Mouse (Mus musculus): ENCODE data around the gene Zmynd10. TPM values are rescaled to one million over a fixed set of nuclear protein-coding genes. Genes with fewer than 3 reads are reported as not detected.

Gene Zmynd10
- polyA plus RNA-seq, 1 experiment from 2014 or later, result 0.95 TPM

DNA sequence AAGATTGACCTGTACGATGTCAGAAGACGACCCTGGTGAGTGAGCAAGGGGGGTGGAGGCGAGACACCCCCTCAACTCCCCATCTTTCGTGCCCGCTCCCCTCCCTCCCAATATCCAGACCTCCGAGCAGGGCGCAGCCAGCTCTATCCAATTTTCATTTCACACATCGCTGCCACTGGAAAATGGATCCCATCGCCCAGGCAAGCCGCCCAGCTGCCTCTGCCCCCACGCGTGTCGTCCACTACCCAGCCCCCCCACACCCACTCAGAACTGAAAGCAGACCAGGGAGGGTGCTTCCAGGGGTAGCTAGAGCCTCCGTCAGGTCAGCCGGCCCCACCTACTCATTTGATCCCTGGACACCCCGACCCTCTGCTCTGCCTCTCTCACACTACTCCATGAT, 34.8 kb upstream of the Zmynd10 start:
- Histone ChIP-seq H3K4me1 (ENCODE audit: control insufficient read depth, insufficient read depth, low read length) (peaks cover 3% of the 10 kb centered on the region; the same call in 1 of the 2 replicates), H3K4me3 (ENCODE audit: low read depth, low read length) (no peak overlapping the region), H3K4me2 (ENCODE audit: low read depth, severe bottlenecking) (no peak overlapping the region), H3K9ac (ENCODE audit: low read length) (no peak overlapping the region), H3K27me3 (ENCODE audit: control insufficient read depth, insufficient read depth, low read length) (no peaks in the 10 kb centered on the region; the same call in none of the 2 replicates), H3K9me3 (ENCODE audit: control insufficient read depth, low read length) (no peaks in the 10 kb centered on the region), H3K36me3 (ENCODE audit: control insufficient read depth, insufficient read depth, low read length) (no peaks in the 10 kb centered on the region), H3K27ac (replicated peaks; ENCODE audit: low read depth, low read length) (no peak overlapping the region)
- ATAC-seq (ENCODE audit: insufficient number of reproducible peaks, low FRiP score, low TSS enrichment, low read depth) (no peak), DNase-seq (ENCODE audit: low spot score) (no peak)
- WGBS, result 85% methylated on average over 16 of the region's 16 CpGs

DNA sequence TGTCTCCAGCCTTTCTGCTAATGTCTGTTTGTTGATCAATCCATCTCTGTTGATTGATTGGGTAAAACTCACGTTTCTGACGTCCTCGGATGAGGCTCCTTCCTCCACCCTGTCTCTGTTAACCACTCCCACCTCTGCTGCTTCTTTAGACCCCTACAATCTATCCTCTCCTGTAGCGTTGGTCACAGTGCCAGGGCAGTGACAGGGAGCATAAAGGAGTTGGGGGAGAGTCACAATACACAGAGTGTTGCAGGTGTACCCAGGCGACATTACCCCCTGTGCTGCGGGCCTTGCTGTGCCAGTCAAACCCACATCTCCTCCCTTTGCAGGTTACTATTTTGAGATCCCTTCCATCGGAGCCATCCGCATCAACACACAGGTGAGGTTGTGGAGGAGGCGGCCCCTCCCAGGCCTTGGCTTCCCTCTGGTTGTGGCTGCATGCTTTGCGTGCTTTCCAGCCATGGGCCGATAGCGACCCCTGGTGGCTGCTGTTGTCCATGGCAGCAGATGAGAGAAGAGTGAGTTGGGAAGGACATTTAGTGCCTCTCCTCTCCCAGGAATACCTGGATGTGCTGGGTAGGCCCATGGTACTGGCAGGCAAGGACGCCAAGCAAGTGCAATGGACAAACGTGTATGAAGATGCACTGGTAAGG, 32.7 kb upstream of the Zmynd10 start:
- 19% methylated on average over 14 of the region's 14 CpGs for WGBS
- H3K4me3 ChIP-seq (ENCODE audit: low read depth, low read length), result no peak overlapping the region
- H3K4me1 ChIP-seq (ENCODE audit: control insufficient read depth, insufficient read depth, low read length), result no peaks in the 10 kb centered on the region
- no peaks in the 10 kb centered on the region for H3K36me3 ChIP-seq (ENCODE audit: control insufficient read depth, insufficient read depth, low read length)
- DNase-seq (ENCODE audit: low spot score) (peak; percentile 94), ATAC-seq (ENCODE audit: insufficient number of reproducible peaks, low FRiP score, low TSS enrichment, low read depth) (0 out of 2 replicates have a peak, but pooled peaks have one; percentile 42)
- H3K9ac ChIP-seq (ENCODE audit: low read length), result no peak overlapping the region
- no peak overlapping the region for H3K27ac ChIP-seq (replicated peaks; ENCODE audit: low read depth, low read length)
- H3K9me3 ChIP-seq (ENCODE audit: control insufficient read depth, low read length), result no peaks in the 10 kb centered on the region
- no peaks in the 10 kb centered on the region; the same call in 1 of the 2 replicates for H3K27me3 ChIP-seq (ENCODE audit: control insufficient read depth, insufficient read depth, low read length)
- no peak overlapping the region for H3K4me2 ChIP-seq (ENCODE audit: low read depth, severe bottlenecking)

DNA sequence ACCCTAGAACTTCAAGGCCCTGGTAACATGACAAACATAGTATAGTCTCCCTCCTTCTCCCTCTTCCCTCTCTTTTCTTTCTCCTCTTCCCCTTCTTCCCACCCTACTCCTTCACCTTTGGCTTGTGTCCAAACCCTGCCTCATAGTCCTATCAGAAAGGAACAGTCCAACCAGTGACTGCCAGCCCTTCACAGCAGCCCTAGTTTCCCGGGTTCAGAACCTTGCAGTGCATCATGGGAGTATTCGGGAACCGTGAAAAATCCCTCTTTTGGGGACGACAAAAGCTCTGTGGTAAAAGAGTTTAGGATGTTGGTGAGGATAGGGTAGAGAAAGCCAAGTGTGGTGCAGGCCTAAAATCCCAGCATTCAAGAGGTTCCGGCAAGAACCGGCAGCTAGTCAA, 26.8 kb upstream of the Zmynd10 start:
- H3K4me2 ChIP-seq (ENCODE audit: low read depth, severe bottlenecking), result no peak overlapping the region
- H3K4me3 ChIP-seq (ENCODE audit: low read depth, low read length), result no peak overlapping the region
- no peak overlapping the region for H3K9ac ChIP-seq (ENCODE audit: low read length)
- H3K9me3 ChIP-seq (ENCODE audit: control insufficient read depth, low read length), result no peaks in the 10 kb centered on the region
- 74% methylated on average over 6 of the region's 6 CpGs for WGBS
- no peak for ATAC-seq (ENCODE audit: insufficient number of reproducible peaks, low FRiP score, low TSS enrichment, low read depth)
- H3K27ac ChIP-seq (replicated peaks; ENCODE audit: low read depth, low read length), result no peak overlapping the region
- no peak for DNase-seq (ENCODE audit: low spot score)
- H3K36me3 ChIP-seq (ENCODE audit: control insufficient read depth, insufficient read depth, low read length), result no peaks in the 10 kb centered on the region
- H3K27me3 ChIP-seq (ENCODE audit: control insufficient read depth, insufficient read depth, low read length), result peaks cover 4% of the 10 kb centered on the region
- H3K4me1 ChIP-seq (ENCODE audit: control insufficient read depth, insufficient read depth, low read length), result peaks cover 8% of the 10 kb centered on the region; the same call in 1 of the 2 replicates

DNA sequence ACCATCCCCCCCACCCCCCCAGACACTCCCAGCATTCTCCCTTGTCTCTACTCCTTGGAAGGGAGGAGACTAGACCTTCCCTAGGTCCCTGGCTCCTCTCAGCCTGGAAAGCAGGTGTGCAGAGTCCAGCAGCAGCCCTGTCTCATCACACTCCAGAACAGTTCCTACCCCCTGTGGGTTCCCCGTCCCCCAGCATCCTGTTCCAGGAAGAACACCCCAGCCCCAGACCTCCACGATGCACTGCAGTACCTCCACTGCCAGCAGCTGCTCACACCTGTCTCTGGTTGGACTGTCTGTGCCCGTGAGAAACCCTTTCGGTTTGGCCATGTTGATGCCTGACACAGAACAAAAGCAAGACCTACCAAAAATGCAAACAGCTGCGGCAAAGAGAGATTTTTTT, 25.9 kb upstream of the Zmynd10 start:
- Histone ChIP-seq H3K27me3 (ENCODE audit: control insufficient read depth, insufficient read depth, low read length) (peaks cover 11% of the 10 kb centered on the region), H3K36me3 (ENCODE audit: control insufficient read depth, insufficient read depth, low read length) (no peaks in the 10 kb centered on the region), H3K4me1 (ENCODE audit: control insufficient read depth, insufficient read depth, low read length) (peaks cover 8% of the 10 kb centered on the region; the same call in 1 of the 2 replicates), H3K4me3 (ENCODE audit: low read depth, low read length) (no peak overlapping the region), H3K9ac (ENCODE audit: low read length) (no peak overlapping the region), H3K9me3 (ENCODE audit: control insufficient read depth, low read length) (no peaks in the 10 kb centered on the region), H3K27ac (replicated peaks; ENCODE audit: low read depth, low read length) (no peak overlapping the region), H3K4me2 (ENCODE audit: low read depth, severe bottlenecking) (no peak overlapping the region)
- WGBS, result 62% methylated on average over 5 of the region's 5 CpGs
- ATAC-seq (ENCODE audit: insufficient number of reproducible peaks, low FRiP score, low TSS enrichment, low read depth) (no peak), DNase-seq (ENCODE audit: low spot score) (no peak)

DNA sequence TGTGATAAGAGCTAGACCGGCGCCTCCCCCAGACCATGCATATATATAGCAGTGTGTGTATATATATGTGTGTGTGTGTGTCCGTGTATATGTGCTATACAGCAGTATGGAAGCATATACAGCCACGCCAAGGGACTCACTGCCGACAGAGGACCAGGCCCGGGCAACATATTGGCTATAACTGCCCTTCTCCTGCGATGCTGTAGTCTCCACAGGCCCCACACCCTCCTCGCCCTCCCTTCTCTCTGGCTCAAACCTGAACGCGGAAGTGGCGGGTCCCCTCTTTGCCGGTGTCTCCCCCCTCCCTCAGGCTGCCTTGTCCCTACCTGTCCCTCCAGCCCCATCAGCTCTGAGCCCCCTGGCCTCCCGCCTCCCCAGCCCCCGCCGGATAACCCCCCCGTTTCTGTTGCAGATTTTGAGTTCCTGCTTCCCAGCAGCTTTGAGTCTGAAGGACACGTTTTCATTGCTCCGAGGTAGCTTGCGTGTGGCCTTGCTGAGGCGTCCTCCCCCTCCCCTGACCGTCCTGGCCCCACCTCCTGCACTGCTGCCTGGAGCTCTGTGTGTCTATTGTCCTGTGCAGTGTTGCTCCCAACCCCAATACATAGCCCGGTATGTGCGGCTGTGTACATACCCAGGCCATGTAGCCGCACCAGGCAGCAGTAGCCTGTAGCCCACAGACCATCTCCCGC, 25.2 kb upstream of the Zmynd10 start:
- H3K9me3 ChIP-seq (ENCODE audit: control insufficient read depth, low read length), result no peaks in the 10 kb centered on the region
- no peaks in the 10 kb centered on the region for H3K36me3 ChIP-seq (ENCODE audit: control insufficient read depth, insufficient read depth, low read length)
- H3K4me3 ChIP-seq (ENCODE audit: low read depth, low read length), result no peak overlapping the region
- H3K27me3 ChIP-seq (ENCODE audit: control insufficient read depth, insufficient read depth, low read length), result peaks cover 18% of the 10 kb centered on the region
- ATAC-seq (ENCODE audit: insufficient number of reproducible peaks, low FRiP score, low TSS enrichment, low read depth) (no peak), DNase-seq (ENCODE audit: low spot score) (no peak)
- peak overlapping the region; percentile 13; the same call in 1 of the 2 replicates for H3K4me2 ChIP-seq (ENCODE audit: low read depth, severe bottlenecking)
- peak overlapping the region; percentile 35; the same call in 1 of the 2 replicates for H3K9ac ChIP-seq (ENCODE audit: low read length)
- WGBS, result 27% methylated on average over 25 of the region's 25 CpGs
- H3K27ac ChIP-seq (replicated peaks; ENCODE audit: low read depth, low read length), result no peak overlapping the region
- H3K4me1 ChIP-seq (ENCODE audit: control insufficient read depth, insufficient read depth, low read length), result peaks cover 12% of the 10 kb centered on the region; the same call in 1 of the 2 replicates

DNA sequence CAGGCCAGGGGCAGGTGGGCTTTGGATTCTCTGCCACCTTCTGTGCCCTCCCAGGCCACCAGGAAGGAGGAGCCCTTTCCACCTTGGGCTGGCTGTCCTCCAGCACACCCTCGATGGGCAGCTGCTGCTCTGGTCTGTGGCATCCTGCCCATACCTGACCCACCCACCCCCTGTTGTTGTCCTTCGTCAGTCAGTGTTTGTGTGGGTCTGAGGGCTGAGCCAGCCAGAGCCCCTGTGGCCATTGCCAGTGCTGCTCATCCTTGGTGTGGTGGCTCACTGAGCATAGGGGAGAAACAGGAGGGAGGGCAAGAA, 24.7 kb upstream of the Zmynd10 start:
- no peak for ATAC-seq (ENCODE audit: insufficient number of reproducible peaks, low FRiP score, low TSS enrichment, low read depth)
- no peaks in the 10 kb centered on the region for H3K36me3 ChIP-seq (ENCODE audit: control insufficient read depth, insufficient read depth, low read length)

DNA sequence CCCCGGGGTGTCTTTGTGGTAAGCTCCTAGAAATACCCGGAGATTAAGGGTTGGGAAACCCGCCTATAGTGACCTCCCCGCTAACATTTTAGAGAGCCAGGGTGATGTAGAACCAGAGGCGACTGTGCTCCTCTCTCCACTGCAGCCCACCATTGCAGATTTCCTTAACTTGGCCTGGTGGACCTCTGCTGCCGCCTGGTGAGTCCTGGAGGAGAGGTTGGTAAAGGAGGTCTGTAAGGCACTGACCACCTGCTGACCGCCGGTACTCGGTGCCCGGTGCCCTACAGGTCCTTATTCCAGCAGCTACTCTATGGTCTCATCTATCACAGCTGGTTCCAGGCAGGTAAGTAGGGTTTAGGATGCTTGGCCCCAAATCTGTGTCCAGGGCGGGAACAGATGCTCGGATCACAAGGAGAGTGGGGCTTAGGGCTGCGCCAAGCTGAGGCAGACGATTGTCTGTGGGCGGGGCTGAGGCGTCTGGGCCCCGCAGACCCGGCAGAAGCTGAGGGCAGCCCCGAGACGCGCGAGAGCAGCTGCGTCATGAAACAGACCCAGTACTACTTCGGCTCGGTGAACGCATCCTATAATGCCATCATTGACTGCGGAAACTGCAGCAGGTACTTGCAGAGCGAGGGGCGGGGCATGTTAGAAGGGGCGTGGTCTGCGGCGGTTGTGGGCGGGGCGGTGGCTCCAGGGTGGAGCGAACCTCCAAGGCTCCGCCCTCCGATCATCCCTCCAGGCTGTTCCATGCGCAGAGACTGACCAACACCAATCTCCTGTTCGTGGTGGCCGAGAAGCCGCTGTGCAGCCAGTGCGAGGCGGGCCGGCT, 20.7 kb upstream of the Zmynd10 start:
- H3K27ac ChIP-seq (replicated peaks; ENCODE audit: low read depth, low read length), result no peak overlapping the region
- WGBS, result 6% methylated on average over 44 of the region's 44 CpGs
- ATAC-seq (ENCODE audit: insufficient number of reproducible peaks, low FRiP score, low TSS enrichment, low read depth) (peak; percentile 52; the same call in 1 of the 2 replicates), DNase-seq (ENCODE audit: low spot score) (peak; percentile 85)
- peaks cover 32% of the 10 kb centered on the region for H3K27me3 ChIP-seq (ENCODE audit: control insufficient read depth, insufficient read depth, low read length)
- peaks cover 13% of the 10 kb centered on the region for H3K4me1 ChIP-seq (ENCODE audit: control insufficient read depth, insufficient read depth, low read length)
- no peaks in the 10 kb centered on the region for H3K9me3 ChIP-seq (ENCODE audit: control insufficient read depth, low read length)
- H3K4me3 ChIP-seq (ENCODE audit: low read depth, low read length), result peak overlapping the region; percentile 24
- no peak overlapping the region for H3K9ac ChIP-seq (ENCODE audit: low read length)
- peak overlapping the region; percentile 53 for H3K4me2 ChIP-seq (ENCODE audit: low read depth, severe bottlenecking)
- no peaks in the 10 kb centered on the region for H3K36me3 ChIP-seq (ENCODE audit: control insufficient read depth, insufficient read depth, low read length)

More for the DNA sequence above, 24.7 kb upstream of the Zmynd10 start:
- DNase-seq (ENCODE audit: low spot score), result no peak
- H3K27ac ChIP-seq (replicated peaks; ENCODE audit: low read depth, low read length), result no peak overlapping the region
- H3K4me3 ChIP-seq (ENCODE audit: low read depth, low read length), result no peak overlapping the region
- H3K9me3 ChIP-seq (ENCODE audit: control insufficient read depth, low read length), result no peaks in the 10 kb centered on the region
- peak overlapping the region; percentile 13; the same call in 1 of the 2 replicates for H3K4me2 ChIP-seq (ENCODE audit: low read depth, severe bottlenecking)
- peaks cover 15% of the 10 kb centered on the region for H3K4me1 ChIP-seq (ENCODE audit: control insufficient read depth, insufficient read depth, low read length)
- peaks cover 23% of the 10 kb centered on the region for H3K27me3 ChIP-seq (ENCODE audit: control insufficient read depth, insufficient read depth, low read length)
- 50% methylated on average over 2 of the region's 2 CpGs for WGBS
- peak overlapping the region; percentile 35; the same call in 1 of the 2 replicates for H3K9ac ChIP-seq (ENCODE audit: low read length)

DNA sequence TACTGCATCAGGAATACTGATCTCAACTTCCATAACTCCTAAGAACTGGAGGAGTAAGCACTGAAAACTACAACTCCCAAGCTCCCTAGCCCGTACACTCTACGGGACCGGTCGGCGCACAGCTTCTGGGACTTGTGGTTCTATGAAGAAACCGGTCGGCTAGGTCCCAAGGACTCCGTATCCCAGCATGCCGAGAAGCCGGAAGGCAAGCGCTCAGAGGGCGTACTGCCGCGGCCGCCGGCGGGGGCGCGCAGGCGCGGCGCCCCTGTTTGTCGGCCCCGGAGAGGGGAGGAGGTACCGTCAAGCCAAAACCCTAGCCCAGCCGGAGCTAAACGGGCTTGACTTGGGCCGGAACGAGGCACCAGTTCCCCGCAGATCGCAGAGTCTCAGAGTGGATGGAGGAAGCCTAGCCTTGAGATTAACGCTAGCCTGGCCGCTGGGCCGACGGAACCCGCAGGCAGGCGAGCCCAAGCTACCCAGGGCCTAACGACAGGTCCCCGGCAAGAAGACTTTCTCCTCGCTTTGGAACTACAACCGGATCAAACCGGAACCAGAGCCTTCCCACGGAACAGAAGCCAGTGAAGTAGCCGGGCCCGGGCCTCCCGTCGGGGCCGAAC, 13.2 kb upstream of the Zmynd10 start, which contains the start of gene Tmem115:
Gene Tmem115 (plus strand): TSS at position 155 of the 617 bp plus-strand sequence.
- ATAC-seq (ENCODE audit: insufficient number of reproducible peaks, low FRiP score, low TSS enrichment, low read depth), result peak; percentile 96
- DNase-seq (ENCODE audit: low spot score), result peak; percentile 92
- H3K4me1 ChIP-seq (ENCODE audit: control insufficient read depth, insufficient read depth, low read length), result peaks cover 20% of the 10 kb centered on the region
- H3K36me3 ChIP-seq (ENCODE audit: control insufficient read depth, insufficient read depth, low read length), result peaks cover 12% of the 10 kb centered on the region
- no peak within 1 kb of the TSS for H3K27ac ChIP-seq (replicated peaks; ENCODE audit: low read depth, low read length)
- H3K4me2 ChIP-seq (ENCODE audit: low read depth, severe bottlenecking), result peak within 1 kb of the TSS; percentile 97
- peaks cover 3% of the 10 kb centered on the region; the same call in 1 of the 2 replicates for H3K27me3 ChIP-seq (ENCODE audit: control insufficient read depth, insufficient read depth, low read length)
- H3K9me3 ChIP-seq (ENCODE audit: control insufficient read depth, low read length), result no peaks in the 10 kb centered on the region
- H3K9ac ChIP-seq (ENCODE audit: low read length), result peak within 1 kb of the TSS; percentile 73
- under 1% methylated on average over 48 of the region's 48 CpGs for WGBS
- peak within 1 kb of the TSS; percentile 74 for H3K4me3 ChIP-seq (ENCODE audit: low read depth, low read length)

Measured in limb, embryonic 11.5 days (tissue).